Mouse (Mus musculus) effector memory CD4-positive, alpha-beta T cell, adult 5 months (primary cell): Measurements from ENCODE around the gene Slc9a4. TPM values are rescaled to one million over a fixed set of nuclear protein-coding genes. Genes with fewer than 3 reads are reported as not detected.

Experiments used
- polyA plus RNA-seq: library from polyadenylated mRNA; unstranded; fragments of 100-300 nt; shearing (Covaris generic); gene quantifications from one replicate; pipeline ENCODE4 v1.2.1, GENCODE M21; 2017

The Slc9a4 gene
- polyA plus RNA-seq, result not detected

DNA sequence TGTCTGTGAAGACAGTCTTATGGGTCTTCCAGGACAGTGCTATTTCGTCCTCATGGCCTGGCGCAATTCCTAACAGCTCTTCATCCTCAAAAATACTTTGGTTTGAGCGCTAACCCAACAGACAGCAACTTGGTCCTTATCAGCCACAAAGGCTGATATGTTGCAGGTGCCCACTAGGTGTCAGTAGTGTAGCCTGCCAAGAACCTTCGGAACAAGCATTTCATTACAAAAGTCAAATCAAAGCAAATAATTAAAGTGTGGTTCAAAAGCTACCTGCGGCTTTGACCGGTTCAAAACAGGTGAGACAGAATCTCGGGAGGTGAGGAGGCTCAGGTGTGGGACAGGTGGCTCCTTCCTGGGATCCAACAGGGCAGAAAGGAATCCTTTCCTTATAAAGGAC is at the start of gene Slc9a4:
Gene Slc9a4, plus strand, starts transcription at position 298 of the 400 bp plus-strand sequence.

Other genes with a start within 250 kb of the Slc9a4 start
- gene Il1rl1, start 150.5 kb upstream of the Slc9a4 start, polyA plus RNA-seq, result 4.5 TPM
- 175 TPM for gene Il18r1, start 114.5 kb upstream of the Slc9a4 start, polyA plus RNA-seq
- 97.0 TPM for gene Il18rap, start 64.7 kb upstream of the Slc9a4 start, polyA plus RNA-seq
- not detected for gene Slc9a2, start 100.5 kb downstream of the Slc9a4 start, polyA plus RNA-seq
- gene Mfsd9, start 210.6 kb downstream of the Slc9a4 start, polyA plus RNA-seq, result 0.27 TPM
- not detected for gene Tmem182, start 225.5 kb downstream of the Slc9a4 start, polyA plus RNA-seq